Mouse (Mus musculus) embryonic facial prominence, embryonic 15.5 days (tissue): ENCODE data around the gene Atp11c. TPM values are rescaled to one million over a fixed set of nuclear protein-coding genes. Genes with fewer than 3 reads are reported as not detected.

Experiments
- ATAC-seq: fragments of 200-750 bp; cut with Nextera tagmentation; 2 replicates; pipeline ENCODE4 v1.8.0; 2017; ENCODE audit warnings: low read depth, moderate TSS enrichment; ENCODE audit not compliant: insufficient number of reproducible peaks, low FRiP score, low TSS enrichment
- H3K27ac ChIP-seq: fragments of 300-500 bp; sonication (generic); replicated peaks from 2 replicates; pipeline ENCODE4 v1.5.1; 2015; ENCODE audit warnings: mild to moderate bottlenecking, inconsistent platforms
- H3K27me3 ChIP-seq: fragments of 300-500 bp; sonication (generic); 2 replicates; pipeline ENCODE4 v1.6.1; 2015; ENCODE audit warnings: inconsistent platforms
- H3K36me3 ChIP-seq: fragments of 300-500 bp; sonication (generic); 2 replicates; pipeline ENCODE4 v1.6.1; 2015; ENCODE audit warnings: mild to moderate bottlenecking, inconsistent platforms
- H3K4me1 ChIP-seq: fragments of 300-500 bp; sonication (generic); 2 replicates; pipeline ENCODE4 v1.6.1; 2015; ENCODE audit warnings: inconsistent platforms
- H3K4me2 ChIP-seq: fragments of 300-500 bp; sonication (generic); replicated peaks from 2 replicates; pipeline ENCODE4 v1.6.1; 2015; ENCODE audit warnings: mild to moderate bottlenecking, inconsistent platforms
- H3K4me3 ChIP-seq: fragments of 300-500 bp; sonication (generic); replicated peaks from 2 replicates; pipeline ENCODE4 v1.5.1; 2015; ENCODE audit warnings: mild to moderate bottlenecking, inconsistent platforms
- H3K9ac ChIP-seq: fragments of 300-500 bp; sonication (generic); 2 replicates; pipeline ENCODE4 v1.6.1; 2015; ENCODE audit warnings: inconsistent platforms
- H3K9me3 ChIP-seq: fragments of 300-500 bp; sonication (generic); replicated peaks from 2 replicates; pipeline ENCODE4 v1.6.1; 2016; ENCODE audit warnings: inconsistent platforms
- WGBS: fragments of 180-500 bp; shearing (Covaris S2); methylation state at CpG from one replicate; pipeline ENCODE4 v1.1.7; 2015; 5-methylcytosine and 5-hydroxymethylcytosine counted together
- polyA plus RNA-seq: library from polyadenylated mRNA; unstranded; fragments of >200 nt; fragmentation: Nextera tagmentation; extraction: Ambion mirVana; gene quantifications from 2 replicates; pipeline ENCODE4 v1.2.1, GENCODE M21; 2015

The Atp11c gene
- 5.9 and 6.3 TPM in 2 replicates for polyA plus RNA-seq

DNA sequence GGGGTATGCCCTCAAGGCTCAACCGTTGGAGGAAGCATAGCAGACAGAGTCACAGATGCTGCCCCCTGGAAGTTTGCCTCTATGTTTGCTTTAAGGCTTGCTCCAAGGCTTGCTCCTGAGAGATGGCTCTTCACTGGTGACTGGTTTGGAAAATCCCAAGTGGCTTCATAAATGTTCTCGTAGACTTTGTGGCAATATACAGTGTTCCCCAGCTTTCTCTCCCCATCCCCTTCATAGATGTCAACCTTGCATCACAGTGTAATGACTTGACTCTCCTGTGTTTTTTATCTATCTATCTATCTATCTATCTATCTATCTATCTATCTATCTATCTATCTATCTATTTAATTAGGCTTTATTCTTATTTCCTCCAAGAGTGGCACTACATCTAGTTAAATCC lies at the start of gene Atp11c:
Gene Atp11c, minus strand, starts transcription at position 101 of the 400 bp plus-strand sequence.
- Histone ChIP-seq H3K9ac (no peak within 1 kb of the TSS), H3K4me3 (no peak within 1 kb of the TSS), H3K4me1 (no peaks in the 10 kb centered on the region), H3K27ac (no peak within 1 kb of the TSS), H3K27me3 (no peaks in the 10 kb centered on the region), H3K36me3 (no peaks in the 10 kb centered on the region), H3K9me3 (no peaks in the 10 kb centered on the region), H3K4me2 (no peak within 1 kb of the TSS)
- ATAC-seq, result no peak
- WGBS, result 71% methylated on average over 2 of the region's 2 CpGs

DNA sequence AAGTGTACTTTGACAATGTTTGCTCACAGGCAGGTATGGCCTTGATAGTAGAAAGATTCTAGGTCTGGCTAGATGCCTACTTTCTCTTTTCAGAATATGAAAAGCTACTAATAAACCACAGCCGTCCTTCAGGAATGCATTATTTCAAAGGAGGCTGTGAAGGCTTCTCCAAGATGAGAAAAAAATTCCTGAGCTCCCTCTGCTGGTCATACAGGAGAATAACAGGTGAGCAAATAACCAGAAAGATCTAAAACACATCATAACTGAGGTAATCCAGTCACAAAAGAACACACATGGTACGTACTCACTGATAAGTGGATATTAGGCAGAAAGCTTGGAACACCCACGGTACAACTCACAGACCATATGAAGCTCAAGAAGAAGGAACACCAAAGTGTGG lies 16.7 kb upstream of the Atp11c start:
- WGBS, result 36% methylated on average over 3 of the region's 3 CpGs

DNA sequence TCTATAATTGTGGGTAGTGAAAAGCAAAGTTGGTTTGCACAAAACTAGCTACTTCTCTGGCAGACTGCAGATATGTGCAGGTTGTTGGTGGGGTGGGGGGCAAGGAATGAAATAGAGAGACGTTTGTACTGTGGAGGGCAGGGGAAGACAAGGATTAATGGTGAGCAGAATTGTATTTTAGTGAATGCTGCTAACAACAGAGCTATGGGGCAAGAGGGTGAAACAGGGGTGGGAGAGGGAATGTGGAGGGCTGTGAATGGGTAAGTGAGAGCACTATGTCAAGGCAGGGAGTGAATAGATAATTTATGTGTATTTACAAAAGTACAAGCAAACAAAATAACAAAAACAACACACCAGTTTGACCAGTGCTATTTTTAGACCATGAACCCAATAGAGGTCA lies 22.0 kb downstream of the Atp11c start:
- Histone ChIP-seq H3K27me3 (no peaks in the 10 kb centered on the region), H3K36me3 (no peaks in the 10 kb centered on the region), H3K9ac (no peak overlapping the region), H3K27ac (no peak overlapping the region), H3K4me3 (no peak overlapping the region), H3K4me2 (no peak overlapping the region), H3K9me3 (no peaks in the 10 kb centered on the region), H3K4me1 (no peaks in the 10 kb centered on the region)
- no peak for ATAC-seq
- WGBS, result 50% methylated on average over 1 of the region's 1 CpGs

More for the DNA sequence above, 16.7 kb upstream of the Atp11c start:
- Histone ChIP-seq H3K4me1 (no peaks in the 10 kb centered on the region), H3K4me2 (no peak overlapping the region), H3K4me3 (no peak overlapping the region), H3K27ac (no peak overlapping the region), H3K27me3 (no peaks in the 10 kb centered on the region), H3K36me3 (no peaks in the 10 kb centered on the region), H3K9ac (no peak overlapping the region), H3K9me3 (no peaks in the 10 kb centered on the region)
- no peak for ATAC-seq

DNA sequence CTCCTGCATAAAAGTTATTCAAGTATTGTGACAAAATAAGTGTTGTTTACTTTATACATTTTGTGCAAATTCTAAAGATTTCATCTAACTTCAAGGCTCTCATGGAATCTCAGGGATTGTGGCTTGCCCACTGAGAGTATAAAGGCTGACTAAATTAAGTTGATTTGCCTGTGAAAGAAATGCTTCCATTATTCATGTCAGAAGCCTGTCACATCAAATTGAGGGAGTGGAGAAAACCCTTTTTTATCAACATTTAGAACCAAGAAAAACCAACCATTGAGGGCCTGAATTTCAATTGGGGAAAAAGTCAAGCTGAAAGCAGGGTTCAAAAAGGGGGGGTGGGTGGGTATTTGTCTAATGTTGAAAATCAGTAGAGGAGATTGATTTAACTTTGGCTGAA lies 23.5 kb downstream of the Atp11c start:
- no peak overlapping the region for H3K27ac ChIP-seq
- no peaks in the 10 kb centered on the region for H3K27me3 ChIP-seq
- no peak overlapping the region for H3K9ac ChIP-seq
- H3K4me1 ChIP-seq, result no peaks in the 10 kb centered on the region
- no peak for ATAC-seq
- H3K4me3 ChIP-seq, result no peak overlapping the region
- H3K9me3 ChIP-seq, result no peaks in the 10 kb centered on the region
- H3K36me3 ChIP-seq, result no peaks in the 10 kb centered on the region
- H3K4me2 ChIP-seq, result no peak overlapping the region

DNA sequence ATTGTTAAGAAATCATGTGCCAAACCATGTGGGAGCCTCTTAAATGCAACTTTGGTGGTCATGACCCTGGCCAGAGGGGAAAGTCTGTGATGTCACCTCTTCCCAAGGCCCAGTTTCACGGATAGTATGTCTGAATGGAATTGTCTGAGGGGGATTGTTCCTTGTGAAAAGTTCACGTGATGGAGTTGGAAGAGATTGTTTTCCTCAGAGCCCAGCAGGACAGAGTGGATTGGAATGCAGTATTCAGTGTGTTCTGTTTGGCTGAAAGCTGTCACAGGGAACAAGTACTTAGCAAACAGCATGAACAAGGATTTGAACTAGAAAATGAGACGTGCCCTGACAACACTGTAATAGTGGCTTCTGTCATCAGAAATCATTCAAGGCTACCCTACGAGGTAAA lies 37.3 kb downstream of the Atp11c start:
- H3K27me3 ChIP-seq, result no peaks in the 10 kb centered on the region
- 32% methylated on average over 4 of the region's 4 CpGs for WGBS
- H3K4me3 ChIP-seq, result no peak overlapping the region
- no peak overlapping the region for H3K9ac ChIP-seq
- no peak overlapping the region for H3K27ac ChIP-seq
- no peaks in the 10 kb centered on the region for H3K36me3 ChIP-seq
- H3K9me3 ChIP-seq, result no peaks in the 10 kb centered on the region
- no peak overlapping the region for H3K4me2 ChIP-seq
- no peak for ATAC-seq
- no peaks in the 10 kb centered on the region for H3K4me1 ChIP-seq

DNA sequence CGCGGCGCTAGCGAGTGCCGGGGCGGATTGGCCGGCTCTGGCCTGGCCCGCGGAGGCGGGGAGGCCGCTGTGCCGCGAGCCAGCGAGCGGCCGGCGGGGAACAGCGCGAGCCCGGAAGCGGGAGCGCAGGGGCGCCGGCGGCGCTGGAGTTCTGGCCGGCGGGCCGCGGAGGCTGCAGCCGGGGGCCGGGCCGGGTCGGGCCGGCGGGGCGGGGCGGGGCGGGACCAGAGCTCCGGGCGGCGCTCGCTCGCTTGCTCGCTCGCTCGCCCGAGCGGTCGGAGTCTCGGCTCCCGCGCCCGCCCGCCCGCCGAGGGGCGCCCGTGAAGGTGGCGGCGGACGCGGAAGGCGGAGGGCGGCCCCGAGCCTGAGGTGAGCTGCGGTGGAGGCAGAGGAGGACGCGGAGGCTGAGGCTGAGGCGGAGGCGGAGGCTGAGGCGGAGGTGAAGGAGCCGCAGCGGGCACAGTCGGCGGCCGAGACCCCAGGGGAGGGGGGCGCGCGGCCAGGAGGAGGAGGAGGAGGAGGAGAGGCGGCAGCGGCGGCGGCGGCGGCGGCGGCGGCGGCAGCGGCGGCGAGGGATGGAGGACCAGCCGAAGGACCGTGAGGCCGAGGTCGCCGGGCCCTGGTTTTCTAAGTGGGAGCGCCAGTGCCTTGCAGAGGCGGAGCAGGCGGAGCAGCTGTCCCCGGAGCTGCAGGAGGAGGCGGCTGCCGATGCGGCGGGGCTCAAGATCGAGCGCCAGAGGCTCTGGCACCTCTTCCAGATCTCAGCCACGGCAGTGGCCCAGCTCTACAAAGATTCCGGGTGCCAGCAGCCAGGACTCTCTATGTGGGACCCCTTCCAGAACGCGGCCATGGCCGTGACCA lies 44.8 kb downstream of the Atp11c start:
- WGBS, result 12% methylated on average over 61 of the region's 113 CpGs
- Histone ChIP-seq H3K36me3 (no peaks in the 10 kb centered on the region), H3K27me3 (peaks cover 12% of the 10 kb centered on the region), H3K4me3 (peak overlapping the region; percentile 52), H3K9ac (peak overlapping the region; percentile 28; the same call in 1 of the 2 replicates), H3K9me3 (no peaks in the 10 kb centered on the region), H3K27ac (no peak overlapping the region), H3K4me2 (peak overlapping the region; percentile 54), H3K4me1 (no peaks in the 10 kb centered on the region)
- ATAC-seq, result peak; percentile 81

DNA sequence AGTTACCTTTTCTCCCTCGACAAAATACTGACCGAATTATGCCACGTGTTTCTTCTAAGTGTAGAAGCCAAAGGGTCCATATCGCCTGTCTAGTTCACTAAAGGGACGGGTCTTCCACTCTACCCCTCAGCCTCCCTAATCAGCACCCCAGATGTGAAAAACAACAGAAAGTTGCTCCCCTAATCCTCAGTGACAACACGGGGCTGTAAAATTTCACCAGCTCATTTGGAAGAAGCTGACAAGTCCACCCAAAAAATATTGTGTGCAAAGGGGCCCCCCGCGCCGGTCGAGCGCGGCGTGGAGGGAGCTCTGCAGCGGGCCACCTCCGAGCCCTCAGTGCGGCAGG lies 45.4 kb downstream of the Atp11c start:
- Histone ChIP-seq H3K4me1 (no peaks in the 10 kb centered on the region), H3K27ac (no peak overlapping the region), H3K4me3 (peak overlapping the region; percentile 52), H3K36me3 (no peaks in the 10 kb centered on the region), H3K9me3 (no peaks in the 10 kb centered on the region), H3K9ac (no peak overlapping the region), H3K27me3 (peaks cover 12% of the 10 kb centered on the region), H3K4me2 (peak overlapping the region; percentile 54)
- WGBS, result 14% methylated on average over 16 of the region's 16 CpGs
- no peak for ATAC-seq

DNA sequence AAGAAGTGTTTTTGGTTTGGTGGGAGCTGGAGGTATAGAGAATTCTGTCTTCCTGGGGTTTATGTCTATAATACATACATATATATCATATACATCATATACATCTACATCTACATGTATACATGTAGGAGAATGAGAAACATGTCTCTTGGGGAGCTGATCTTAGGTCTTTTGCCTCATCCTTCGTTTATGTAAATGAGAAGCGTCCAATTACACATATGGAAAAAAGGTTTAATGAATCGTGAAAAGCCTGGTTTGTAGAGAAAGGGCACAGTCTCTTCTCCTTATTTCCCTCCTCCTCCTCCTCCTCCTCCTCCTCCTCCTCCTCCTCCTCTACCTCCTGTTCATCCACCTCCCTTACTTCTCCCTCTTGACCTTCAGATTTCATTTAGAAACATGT lies 46.6 kb downstream of the Atp11c start:
- Histone ChIP-seq H3K36me3 (no peaks in the 10 kb centered on the region), H3K4me1 (no peaks in the 10 kb centered on the region), H3K4me3 (no peak overlapping the region), H3K9me3 (no peaks in the 10 kb centered on the region), H3K4me2 (no peak overlapping the region), H3K27ac (no peak overlapping the region), H3K27me3 (peaks cover 12% of the 10 kb centered on the region), H3K9ac (no peak overlapping the region)
- no peak for ATAC-seq
- 34% methylated on average over 3 of the region's 3 CpGs for WGBS

DNA sequence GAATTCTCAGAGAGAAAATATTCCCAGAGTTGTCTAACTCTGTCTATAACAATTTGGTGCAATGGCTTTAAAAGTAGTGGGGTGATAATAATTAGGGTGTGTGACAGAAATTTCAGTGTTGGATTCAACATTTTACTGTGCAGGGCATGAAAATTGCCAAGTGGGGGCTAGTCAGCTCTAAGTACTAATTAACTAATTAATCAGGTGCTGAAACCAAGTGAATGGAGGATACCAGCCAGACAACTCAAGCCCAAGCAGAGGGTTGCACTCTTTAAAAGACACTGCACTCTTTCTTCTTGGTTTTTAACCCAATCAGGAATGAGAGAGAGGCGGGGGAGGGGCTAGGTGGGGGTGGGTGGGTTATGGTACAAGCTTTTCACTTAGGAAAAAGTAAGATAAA lies 47.1 kb downstream of the Atp11c start:
- ATAC-seq, result no peak
- 42% methylated on average over 1 of the region's 1 CpGs for WGBS
- no peaks in the 10 kb centered on the region for H3K9me3 ChIP-seq

DNA sequence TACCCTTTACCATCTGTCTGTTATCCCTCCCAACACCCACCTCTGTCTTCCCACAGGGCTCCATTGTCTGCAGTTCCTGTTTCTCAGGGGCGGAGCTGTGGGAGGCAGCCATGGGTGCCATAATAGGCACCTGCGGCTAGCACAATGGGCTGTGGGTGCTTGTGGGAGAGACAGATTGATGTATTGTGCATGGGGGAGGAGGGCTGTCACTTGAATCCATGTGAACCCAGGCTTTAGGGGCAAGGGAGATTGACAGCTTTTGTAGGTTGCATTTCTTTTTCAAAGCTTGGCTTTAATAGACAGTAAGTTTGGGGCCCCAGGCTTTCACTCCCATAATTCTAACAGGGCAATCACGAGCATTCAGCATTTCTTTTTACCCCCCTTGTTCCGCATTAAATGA lies 48.4 kb downstream of the Atp11c start:
- H3K27ac ChIP-seq, result no peak overlapping the region

More for the DNA sequence above, 47.1 kb downstream of the Atp11c start:
- Histone ChIP-seq H3K4me2 (no peak overlapping the region), H3K4me3 (no peak overlapping the region), H3K9ac (no peak overlapping the region), H3K36me3 (no peaks in the 10 kb centered on the region), H3K27me3 (peaks cover 12% of the 10 kb centered on the region), H3K4me1 (no peaks in the 10 kb centered on the region), H3K27ac (no peak overlapping the region)

DNA sequence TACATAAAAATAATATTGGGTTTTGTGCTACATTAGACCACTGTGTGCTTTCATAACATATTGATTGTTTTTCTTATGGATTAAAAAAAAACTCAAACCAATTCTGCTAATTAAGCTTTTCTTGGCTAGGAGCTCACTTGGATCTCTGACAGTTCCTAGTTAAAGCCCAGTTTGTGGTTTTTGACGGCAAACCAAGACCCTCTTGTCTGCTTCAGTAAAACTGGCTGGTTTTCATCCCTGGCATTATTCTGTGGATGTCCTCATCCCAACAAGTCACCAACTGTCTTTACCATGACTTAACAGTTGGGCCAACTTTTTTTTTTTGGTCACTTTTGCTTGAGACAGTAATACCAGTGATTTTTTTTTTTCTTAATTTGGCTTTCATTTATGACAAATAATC lies 49.6 kb downstream of the Atp11c start:
- 0 out of 2 replicates have a peak, but pooled peaks cover 4% of the 10 kb centered on the region for H3K27me3 ChIP-seq
- no peak overlapping the region for H3K9ac ChIP-seq
- H3K4me1 ChIP-seq, result no peaks in the 10 kb centered on the region
- no peak overlapping the region for H3K4me2 ChIP-seq
- no peaks in the 10 kb centered on the region for H3K9me3 ChIP-seq
- no peak for ATAC-seq
- H3K4me3 ChIP-seq, result no peak overlapping the region
- 35% methylated on average over 1 of the region's 1 CpGs for WGBS
- H3K36me3 ChIP-seq, result no peaks in the 10 kb centered on the region
- no peak overlapping the region for H3K27ac ChIP-seq

More for the DNA sequence above, 48.4 kb downstream of the Atp11c start:
- no peaks in the 10 kb centered on the region for H3K9me3 ChIP-seq
- peaks cover 12% of the 10 kb centered on the region for H3K27me3 ChIP-seq
- H3K4me3 ChIP-seq, result no peak overlapping the region
- 38% methylated on average over 4 of the region's 4 CpGs for WGBS
- no peak overlapping the region for H3K4me2 ChIP-seq
- H3K4me1 ChIP-seq, result no peaks in the 10 kb centered on the region
- H3K9ac ChIP-seq, result no peak overlapping the region
- no peak for ATAC-seq
- H3K36me3 ChIP-seq, result no peaks in the 10 kb centered on the region

DNA sequence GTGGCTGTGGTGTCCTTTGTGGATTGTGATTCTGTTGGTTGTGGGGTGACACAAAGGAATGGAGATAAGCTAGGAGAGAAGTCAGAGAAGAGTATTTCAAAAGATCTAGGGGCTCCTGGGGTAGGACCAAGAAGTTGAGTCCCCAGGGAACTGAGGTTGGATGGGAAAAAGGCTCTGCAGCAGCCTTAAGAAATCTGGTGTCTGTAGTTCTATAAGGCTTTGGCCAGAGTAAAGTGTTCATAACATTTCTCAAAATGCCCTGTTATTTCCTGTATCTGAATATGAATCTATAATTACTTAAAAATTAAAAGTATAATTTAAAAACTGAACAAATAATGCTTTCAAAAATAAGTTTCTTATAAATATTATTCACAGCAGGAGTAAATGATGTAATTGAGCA lies 53.3 kb downstream of the Atp11c start, which contains the start of gene Gm7073:
Gene Gm7073, minus strand, starts transcription at position 101 of the 400 bp plus-strand sequence.
- no peak within 1 kb of the TSS for H3K9ac ChIP-seq
- no peaks in the 10 kb centered on the region for H3K36me3 ChIP-seq
- H3K27me3 ChIP-seq, result 0 out of 2 replicates have a peak, but pooled peaks cover 3% of the 10 kb centered on the region
- no peaks in the 10 kb centered on the region for H3K9me3 ChIP-seq
- no peak within 1 kb of the TSS for H3K4me3 ChIP-seq
- no peak for ATAC-seq
- H3K4me2 ChIP-seq, result no peak within 1 kb of the TSS
- no peak within 1 kb of the TSS for H3K27ac ChIP-seq
- no peaks in the 10 kb centered on the region for H3K4me1 ChIP-seq
